In the genomic region with DNA sequence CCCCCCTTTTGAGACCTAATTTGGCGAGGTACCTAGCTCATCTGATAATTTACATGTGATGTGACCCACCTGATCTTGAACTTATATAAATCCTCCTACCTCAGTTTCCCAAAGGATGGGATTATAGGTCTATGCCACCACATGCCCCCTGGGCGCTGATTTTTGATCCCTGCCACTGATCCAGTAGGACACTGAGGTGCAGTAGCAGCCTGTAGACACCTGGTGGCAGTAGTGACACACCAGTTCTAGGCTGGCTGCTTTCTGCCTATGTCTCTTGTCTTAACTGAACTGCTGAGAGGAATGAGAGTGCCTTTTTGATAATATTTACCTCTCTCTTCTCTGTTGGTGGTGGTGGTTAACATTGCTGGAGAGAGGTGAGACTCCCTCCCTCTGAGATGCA, we compare ENCODE assay signal across 9 mouse cellular contexts.
DNase-seq lines count a peak whose midpoint lies in the region; ATAC-seq and TF ChIP-seq lines count a peak whose summit lies in the region.
"Had no signal": no experiment of that assay in that cellular context is flagged by ENCODE, and none has a peak within 500 bp of the region (broad histone marks: within the 10 kb centered on the region; RNA-seq: fewer than 3 reads in every experiment).

No protein-coding gene starts in this region.

- no peak overlapping the region for H3K4me3 ChIP-seq in bone marrow macrophage, adult 2 months (ENCODE audit: insufficient read depth, low read length)
- no peak overlapping the region for H3K4me3 ChIP-seq in embryonic facial prominence, embryonic 14.5 days (ENCODE audit: low read depth, low read length)
- H3K4me3 ChIP-seq: megakaryocyte, embryonic 14.5 days had no signal

- DNase-seq in MEL-GATA-1-ER (ENCODE audit: extremely low read depth, low read depth) = peak; percentile 16
- peak; percentile 83 for DNase-seq in embryonic facial prominence, embryonic 14.5 days (ENCODE audit: low spot score)
- DNase-seq in heart, postnatal 14 days = peak; percentile 59 to 81
- peak; percentile 81 for DNase-seq in layer of hippocampus, adult 9-11 months
- DNase-seq in lung, postnatal 36 days = peak; percentile 86
- peak; percentile 63 to 75 for DNase-seq in right cerebral cortex, postnatal 36 days (ENCODE audit: low spot score in 2 of 2)

- intact Hi-C loops in heart, postnatal 14 days (cut with DNase I) = loop anchor here (2.0 to 5.0 kb wide), 3 partner anchors 120 to 513 kb away; no protein-coding TSS in a partner anchor

- TF ChIP-seq CTCF in bone marrow macrophage, adult 2 months (IDR thresholded peaks at IDR 0.05; ENCODE audit: low read depth, low read length) = peak; percentile 56; the same call in 1 of the 2 replicates

- no peaks in the 10 kb centered on the region for H3K4me1 ChIP-seq in bone marrow macrophage, adult 2 months (ENCODE audit: control insufficient read depth, insufficient read depth, low read length)
- peaks cover 6% of the 10 kb centered on the region; the same call in 1 of the 2 replicates for H3K4me1 ChIP-seq in embryonic facial prominence, embryonic 14.5 days (ENCODE audit: control insufficient read depth, insufficient read depth, low read length)

- no peak overlapping the region for H3K4me2 ChIP-seq in embryonic facial prominence, embryonic 14.5 days (ENCODE audit: low read depth, low read length)

- no peaks in the 10 kb centered on the region for H3K27me3 ChIP-seq in embryonic facial prominence, embryonic 14.5 days (replicated peaks; ENCODE audit: control insufficient read depth, insufficient read depth, low read length)
- H3K27me3 ChIP-seq: megakaryocyte, embryonic 14.5 days had no signal

- H3K9me3 ChIP-seq in embryonic facial prominence, embryonic 14.5 days (ENCODE audit: control insufficient read depth, low read length) = no peaks in the 10 kb centered on the region

- no peak overlapping the region for H3K27ac ChIP-seq in bone marrow macrophage, adult 2 months (ENCODE audit: insufficient read depth, low read depth, low read length)
- H3K27ac ChIP-seq in embryonic facial prominence, embryonic 14.5 days (replicated peaks; ENCODE audit: low read depth, low read length) = no peak overlapping the region

- WGBS in embryonic facial prominence, embryonic 14.5 days = 8% methylated on average over 2 of the region's 2 CpGs

- no peaks in the 10 kb centered on the region for H3K36me3 ChIP-seq in embryonic facial prominence, embryonic 14.5 days (ENCODE audit: control insufficient read depth, insufficient read depth, low read length)

- ATAC-seq in embryonic facial prominence, embryonic 14.5 days (ENCODE audit: low read depth) = peak; percentile 48
- ATAC-seq in erythroid progenitor cell, adult 5-6 weeks (replicated peaks; ENCODE audit: low FRiP score, poor library complexity, severe bottlenecking) = no peak

- no peak overlapping the region for H3K9ac ChIP-seq in embryonic facial prominence, embryonic 14.5 days (ENCODE audit: low read depth, low read length)

- no peak for TF ChIP-seq POLR2A in bone marrow macrophage, adult 2 months (IDR thresholded peaks at IDR 0.05; ENCODE audit: borderline replicate concordance, low read depth, low read length)

Comparison
In these comparisons a context has a peak if more than half of its experiments do, and no peak if none do; other contexts are left out.
1. DNase-seq: peak in every context shown above with its lines; median percentile 86 in lung, postnatal 36 days; 83 in embryonic facial prominence, embryonic 14.5 days; 81 in layer of hippocampus, adult 9-11 months; 70 in heart, postnatal 14 days; 69 in right cerebral cortex, postnatal 36 days; 16 in MEL-GATA-1-ER.